Mouse (Mus musculus) G1E (cell line): ENCODE measurements around the gene Ddb2.

ENCODE experiments used
- CTCF ChIP-seq: IDR thresholded peaks from 2 replicates; pipeline ENCODE4 v1.5.1; 2012; ENCODE audit warnings: low read depth, low read length, inconsistent platforms, mixed read lengths
- GATA1 ChIP-seq: IDR thresholded peaks from 2 replicates; pipeline ENCODE4 v1.6.1; 2012; ENCODE audit warnings: borderline replicate concordance, low read length, inconsistent platforms, mixed read lengths
- POLR2AphosphoS5 ChIP-seq: IDR thresholded peaks from 2 replicates; pipeline ENCODE4 v1.6.1; 2012; ENCODE audit warnings: low read depth, low read length, inconsistent platforms; ENCODE audit not compliant: insufficient replicate concordance

DNA sequence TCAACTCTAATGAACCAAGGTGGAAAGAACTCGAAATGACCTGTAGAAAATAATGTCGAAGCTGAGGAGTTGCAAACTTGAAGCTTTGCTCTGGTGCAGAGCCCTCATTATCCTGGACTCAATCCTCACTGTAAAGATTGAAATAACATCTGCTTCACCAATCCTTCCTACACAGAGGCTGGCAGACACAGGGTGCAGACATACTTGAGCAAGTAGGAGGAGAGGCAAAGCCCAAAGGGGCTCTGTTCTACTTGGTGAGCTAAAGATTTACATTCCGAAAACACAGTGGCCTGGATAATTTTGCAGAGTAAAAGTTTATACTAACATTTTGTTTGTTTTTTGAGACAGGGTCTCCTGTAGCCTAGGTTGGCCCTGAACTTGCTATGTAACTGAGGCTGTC is 37.9 kb downstream of the Ddb2 start:
- TF ChIP-seq CTCF (no peak), POLR2AphosphoS5 (no peak), GATA1 (no peak)
